8 mouse cellular contexts compared by ENCODE assay signal in genomic region chr7:16404315-16405072, GRCm38 (mm10). TPM values are rescaled to one million over a fixed set of nuclear protein-coding genes. Genes with fewer than 3 reads are reported as not detected.
DNase-seq lines count a peak whose midpoint lies in the region; ATAC-seq lines count a peak whose summit lies in the region.

No protein-coding gene starts in this region.

- H3K36me3 ChIP-seq in erythroblast, embryonic 14.5 days (ENCODE audit: control insufficient read depth), result peaks cover 69% of the 10 kb centered on the region
- no peaks in the 10 kb centered on the region for H3K36me3 ChIP-seq in forebrain, embryonic 11.5 days (ENCODE audit: control insufficient read depth, insufficient read depth, low read length)
- H3K36me3 ChIP-seq in limb, embryonic 13.5 days, result peaks cover 8% of the 10 kb centered on the region; the same call in 1 of the 2 replicates
- no peaks in the 10 kb centered on the region for H3K36me3 ChIP-seq in neural tube, embryonic 15.5 days

- H3K9ac ChIP-seq in forebrain, embryonic 11.5 days (ENCODE audit: low read length), result peak overlapping the region; percentile 29
- peak overlapping the region; percentile 46 for H3K9ac ChIP-seq in limb, embryonic 13.5 days
- H3K9ac ChIP-seq in neural tube, embryonic 15.5 days (replicated peaks), result peak overlapping the region; percentile 32; the same call in 1 of the 2 replicates

- no peaks in the 10 kb centered on the region for H3K27me3 ChIP-seq in erythroblast, embryonic 14.5 days (ENCODE audit: control insufficient read depth)
- no peaks in the 10 kb centered on the region for H3K27me3 ChIP-seq in forebrain, embryonic 11.5 days (ENCODE audit: control insufficient read depth, insufficient read depth, low read length)
- H3K27me3 ChIP-seq in limb, embryonic 13.5 days, result no peaks in the 10 kb centered on the region
- no peaks in the 10 kb centered on the region for H3K27me3 ChIP-seq in neural tube, embryonic 15.5 days (replicated peaks)

- DNase-seq in 416B (ENCODE audit: low read depth), result peak; percentile 25
- DNase-seq in forebrain, embryonic 11.5 days (ENCODE audit: low spot score), result no peak
- DNase-seq in urinary bladder, adult 2 months (ENCODE audit: low spot score), result no peak
- DNase-seq in gastrocnemius, postnatal 10 days, result no peak

- H3K4me3 ChIP-seq in erythroblast, embryonic 14.5 days (replicated peaks), result peak overlapping the region; percentile 90
- no peak overlapping the region for H3K4me3 ChIP-seq in forebrain, embryonic 11.5 days (ENCODE audit: low read depth, low read length)
- no peak overlapping the region for H3K4me3 ChIP-seq in limb, embryonic 13.5 days
- 0 out of 2 replicates have a peak overlapping the region, but pooled peaks have one; percentile 0 for H3K4me3 ChIP-seq in neural tube, embryonic 15.5 days (replicated peaks)

- H3K4me1 ChIP-seq in erythroblast, embryonic 14.5 days (ENCODE audit: control insufficient read depth), result peaks cover 66% of the 10 kb centered on the region
- H3K4me1 ChIP-seq in forebrain, embryonic 11.5 days (replicated peaks; ENCODE audit: control insufficient read depth, insufficient read depth, low read length), result peaks cover 10% of the 10 kb centered on the region
- H3K4me1 ChIP-seq in limb, embryonic 13.5 days, result peaks cover 33% of the 10 kb centered on the region
- peaks cover 31% of the 10 kb centered on the region for H3K4me1 ChIP-seq in neural tube, embryonic 15.5 days

- peak overlapping the region; percentile 48; the same call in 1 of the 2 replicates for H3K27ac ChIP-seq in forebrain, embryonic 11.5 days (ENCODE audit: low read depth, low read length)
- H3K27ac ChIP-seq in limb, embryonic 13.5 days, result peak overlapping the region; percentile 76
- H3K27ac ChIP-seq in neural tube, embryonic 15.5 days (replicated peaks), result peak overlapping the region; percentile 77

- 0 out of 2 replicates have a peak overlapping the region, but pooled peaks have one; percentile 15 for H3K4me2 ChIP-seq in forebrain, embryonic 11.5 days (ENCODE audit: low read depth, low read length, severe bottlenecking)
- peak overlapping the region; percentile 42 for H3K4me2 ChIP-seq in limb, embryonic 13.5 days (replicated peaks)
- peak overlapping the region; percentile 71 for H3K4me2 ChIP-seq in neural tube, embryonic 15.5 days

- ATAC-seq in erythroblast, adult 5-6 weeks (replicated peaks; ENCODE audit: low FRiP score, poor library complexity, severe bottlenecking), result no peak
- no peak for ATAC-seq in forebrain, embryonic 11.5 days (replicated peaks; ENCODE audit: low FRiP score)
- no peak for ATAC-seq in limb, embryonic 13.5 days (ENCODE audit: low FRiP score, low read depth)
- ATAC-seq in neural tube, embryonic 15.5 days (ENCODE audit: low FRiP score), result no peak

- no peaks in the 10 kb centered on the region for H3K9me3 ChIP-seq in erythroblast, embryonic 14.5 days (ENCODE audit: control insufficient read depth, low read length)
- no peaks in the 10 kb centered on the region for H3K9me3 ChIP-seq in forebrain, embryonic 11.5 days (ENCODE audit: control insufficient read depth, low read length)
- H3K9me3 ChIP-seq in limb, embryonic 13.5 days, result no peaks in the 10 kb centered on the region
- no peaks in the 10 kb centered on the region for H3K9me3 ChIP-seq in neural tube, embryonic 15.5 days (replicated peaks)

- 90% methylated on average over 3 of the region's 3 CpGs for WGBS in forebrain, embryonic 11.5 days
- 88% methylated on average over 3 of the region's 3 CpGs for WGBS in limb, embryonic 13.5 days
- WGBS in neural tube, embryonic 15.5 days, result 83% methylated on average over 3 of the region's 3 CpGs

RNA-seq across cellular contexts. Expression of gene Zc3h4, which starts 3.8 kb away (rescaled TPM):
- polyA plus RNA-seq in erythroblast, embryonic 14.5 days (2012), result 12.0 and 13.6 TPM in 2 replicates
- 37.4 and 37.7 TPM in 2 replicates for total RNA-seq in erythroblast, adult 5-6 weeks (2015; ENCODE audit: low replicate concordance)
- 82.9 and 103 TPM in 2 replicates for total RNA-seq in erythroblast, adult 5-6 weeks (2017; ENCODE audit: low replicate concordance)
- 23.9 and 24.2 TPM in 2 replicates for polyA plus RNA-seq in forebrain, embryonic 11.5 days (2014; fragmentation: Nextera tagmentation; extraction: Ambion mirVana)
- 18.2 and 18.5 TPM in 2 replicates for polyA plus RNA-seq in limb, embryonic 13.5 days (2015; fragmentation: Nextera tagmentation; extraction: Ambion mirVana)
- 14.5 and 17.3 TPM in 2 replicates for polyA plus RNA-seq in neural tube, embryonic 15.5 days (2015; fragmentation: Nextera tagmentation; extraction: Ambion mirVana)
- polyA plus RNA-seq in urinary bladder, adult 2 months (2012; rRNA removed), result 23.2 and 29.9 TPM in 2 replicates
- 10 to 100 TPM; 33.2 to 37.9 TPM for total RNA-seq in gastrocnemius, postnatal 10 days (2021)

RNA-seq across cellular contexts. Expression of gene Sae1, which starts 16.9 kb away (rescaled TPM):
- polyA plus RNA-seq in erythroblast, embryonic 14.5 days (2012), result 1.8 and 2.0 TPM in 2 replicates
- 19.4 and 29.5 TPM in 2 replicates for total RNA-seq in erythroblast, adult 5-6 weeks (2015; ENCODE audit: low replicate concordance)
- total RNA-seq in erythroblast, adult 5-6 weeks (2017; ENCODE audit: low replicate concordance), result 61.9 and 62.0 TPM in 2 replicates
- polyA plus RNA-seq in forebrain, embryonic 11.5 days (2014; fragmentation: Nextera tagmentation; extraction: Ambion mirVana), result 427 and 437 TPM in 2 replicates
- polyA plus RNA-seq in limb, embryonic 13.5 days (2015; fragmentation: Nextera tagmentation; extraction: Ambion mirVana), result 359 and 362 TPM in 2 replicates
- polyA plus RNA-seq in neural tube, embryonic 15.5 days (2015; fragmentation: Nextera tagmentation; extraction: Ambion mirVana), result 239 and 275 TPM in 2 replicates
- 82.4 and 93.7 TPM in 2 replicates for polyA plus RNA-seq in urinary bladder, adult 2 months (2012; rRNA removed)
- total RNA-seq in gastrocnemius, postnatal 10 days (2021), result 10 to 100 TPM; 43.3 to 48.8 TPM

RNA-seq across cellular contexts. Expression of gene Tmem160, which starts 48.1 kb away (rescaled TPM):
- 11.3 and 15.4 TPM in 2 replicates for polyA plus RNA-seq in erythroblast, embryonic 14.5 days (2012)
- total RNA-seq in erythroblast, adult 5-6 weeks (2015; ENCODE audit: low replicate concordance), result 8.2 TPM in 1 of 2 replicates, not detected in the other
- 4.6 and 6.1 TPM in 2 replicates for total RNA-seq in erythroblast, adult 5-6 weeks (2017; ENCODE audit: low replicate concordance)
- 48.6 and 52.1 TPM in 2 replicates for polyA plus RNA-seq in forebrain, embryonic 11.5 days (2014; fragmentation: Nextera tagmentation; extraction: Ambion mirVana)
- 44.2 and 44.9 TPM in 2 replicates for polyA plus RNA-seq in limb, embryonic 13.5 days (2015; fragmentation: Nextera tagmentation; extraction: Ambion mirVana)
- 66.4 and 72.3 TPM in 2 replicates for polyA plus RNA-seq in neural tube, embryonic 15.5 days (2015; fragmentation: Nextera tagmentation; extraction: Ambion mirVana)
- 59.4 and 67.6 TPM in 2 replicates for polyA plus RNA-seq in urinary bladder, adult 2 months (2012; rRNA removed)
- 10 to 100 TPM; 18.8 to 18.9 TPM for total RNA-seq in gastrocnemius, postnatal 10 days (2021)

Comparison
In these comparisons a context has a peak if more than half of its experiments do, and no peak if none do; other contexts are left out.
1. H3K4me3 ChIP-seq: peak in erythroblast, embryonic 14.5 days (single experiment) and neural tube, embryonic 15.5 days (single experiment); none in forebrain, embryonic 11.5 days (single experiment) and limb, embryonic 13.5 days (single experiment).
2. H3K4me2 ChIP-seq: peak in every context shown above with its lines; median percentile 71 in neural tube, embryonic 15.5 days; 42 in limb, embryonic 13.5 days; 15 in forebrain, embryonic 11.5 days.
3. RNA of gene Sae1, which starts 16.9 kb away (polyA plus RNA-seq): 427 to 437 TPM in forebrain, embryonic 11.5 days, 359 to 362 TPM in limb, embryonic 13.5 days, 239 to 275 TPM in neural tube, embryonic 15.5 days and 82.4 to 93.7 TPM in urinary bladder, adult 2 months; 1.8 to 2.0 TPM in erythroblast, embryonic 14.5 days; every median in the first group is over 10 times any median in the second.
4. Peak in every context shown above with its lines, with median percentiles within 50 percentile points of each other: H3K27ac ChIP-seq and H3K9ac ChIP-seq.